Mouse (Mus musculus): ENCODE data around the gene D17Wsu92e. TPM values are rescaled to one million over a fixed set of nuclear protein-coding genes. Genes with fewer than 3 reads are reported as not detected.

The D17Wsu92e gene
- polyA plus RNA-seq, 1 experiment from 2014 or later = 20.3 TPM

- 77% methylated on average over 4 of the region's 4 CpGs for WGBS
- no peak overlapping the region for H3K4me3 ChIP-seq (ENCODE audit: low read depth, low read length)
Observed at GRCm38 (mm10) chr17:27783567-27783966, 36.9 kb downstream of the D17Wsu92e start.

GRCm38 (mm10) chr17:27781059-27781687 lies 39.3 kb downstream of the D17Wsu92e start:
- Histone ChIP-seq H3K4me1 (ENCODE audit: insufficient read depth, low read depth, low read length) (peaks cover 11% of the 10 kb centered on the region; the same call in 1 of the 2 replicates), H3K27me3 (replicated peaks; ENCODE audit: insufficient read depth, low read length) (no peaks in the 10 kb centered on the region), H3K4me2 (replicated peaks; ENCODE audit: low read depth, low read length) (no peak overlapping the region), H3K36me3 (ENCODE audit: insufficient read depth, low read length) (0 out of 2 replicates have a peak, but pooled peaks cover 8% of the 10 kb centered on the region), H3K27ac (ENCODE audit: low read length) (no peak overlapping the region), H3K9ac (replicated peaks; ENCODE audit: low read depth) (no peak overlapping the region), H3K9me3 (ENCODE audit: low read length) (no peaks in the 10 kb centered on the region), H3K4me3 (ENCODE audit: low read depth, low read length) (no peak overlapping the region)
- no peak for ATAC-seq
- no peak for DNase-seq (ENCODE audit: low spot score)
- TF ChIP-seq CTCF (IDR thresholded peaks at IDR 0.05) = no peak
- TF ChIP-seq EP300 (IDR thresholded peaks at IDR 0.05) = no peak
- WGBS = 70% methylated on average over 5 of the region's 5 CpGs

More at GRCm38 (mm10) chr17:27783567-27783966, 36.9 kb downstream of the D17Wsu92e start:
- no peak overlapping the region for H3K4me2 ChIP-seq (replicated peaks; ENCODE audit: low read depth, low read length)
- no peak for ATAC-seq
- H3K36me3 ChIP-seq (ENCODE audit: insufficient read depth, low read length) = 0 out of 2 replicates have a peak, but pooled peaks cover 8% of the 10 kb centered on the region
- H3K9me3 ChIP-seq (ENCODE audit: low read length) = no peaks in the 10 kb centered on the region
- TF ChIP-seq EP300 (IDR thresholded peaks at IDR 0.05) = no peak
- TF ChIP-seq CTCF (IDR thresholded peaks at IDR 0.05) = peak; percentile 35
- no peak overlapping the region for H3K27ac ChIP-seq (ENCODE audit: low read length)
- H3K27me3 ChIP-seq (replicated peaks; ENCODE audit: insufficient read depth, low read length) = no peaks in the 10 kb centered on the region
- H3K9ac ChIP-seq (replicated peaks; ENCODE audit: low read depth) = no peak overlapping the region
- H3K4me1 ChIP-seq (ENCODE audit: insufficient read depth, low read depth, low read length) = peaks cover 5% of the 10 kb centered on the region; the same call in 1 of the 2 replicates
- no peak for DNase-seq (ENCODE audit: low spot score)

- no peak overlapping the region for H3K4me2 ChIP-seq (replicated peaks; ENCODE audit: low read depth, low read length)
- H3K9me3 ChIP-seq (ENCODE audit: low read length) = no peaks in the 10 kb centered on the region
- H3K27me3 ChIP-seq (replicated peaks; ENCODE audit: insufficient read depth, low read length) = no peaks in the 10 kb centered on the region
- H3K36me3 ChIP-seq (ENCODE audit: insufficient read depth, low read length) = 0 out of 2 replicates have a peak, but pooled peaks cover 2% of the 10 kb centered on the region
- no peak overlapping the region for H3K27ac ChIP-seq (ENCODE audit: low read length)
- WGBS = 71% methylated on average over 2 of the region's 3 CpGs
- no peak overlapping the region for H3K4me3 ChIP-seq (ENCODE audit: low read depth, low read length)
- H3K4me1 ChIP-seq (ENCODE audit: insufficient read depth, low read depth, low read length) = peaks cover 11% of the 10 kb centered on the region; the same call in 1 of the 2 replicates
- ATAC-seq (no peak), DNase-seq (ENCODE audit: low spot score) (no peak)
- no peak overlapping the region for H3K9ac ChIP-seq (replicated peaks; ENCODE audit: low read depth)
- no peak for TF ChIP-seq EP300 (IDR thresholded peaks at IDR 0.05)
- no peak for TF ChIP-seq CTCF (IDR thresholded peaks at IDR 0.05)
Observed at GRCm38 (mm10) chr17:27779755-27780154, 40.7 kb downstream of the D17Wsu92e start.

- no peak overlapping the region for H3K9ac ChIP-seq (replicated peaks; ENCODE audit: low read depth)
- 0 out of 2 replicates have a peak, but pooled peaks cover 5% of the 10 kb centered on the region for H3K36me3 ChIP-seq (ENCODE audit: insufficient read depth, low read length)
- no peak for TF ChIP-seq CTCF (IDR thresholded peaks at IDR 0.05)
- no peak for TF ChIP-seq EP300 (IDR thresholded peaks at IDR 0.05)
- no peaks in the 10 kb centered on the region for H3K27me3 ChIP-seq (replicated peaks; ENCODE audit: insufficient read depth, low read length)
- no peaks in the 10 kb centered on the region for H3K9me3 ChIP-seq (ENCODE audit: low read length)
- peak; percentile 25 for DNase-seq (ENCODE audit: low spot score)
- peak; percentile 56 for ATAC-seq
- 81% methylated on average over 9 of the region's 9 CpGs for WGBS
- H3K4me3 ChIP-seq (ENCODE audit: low read depth, low read length) = no peak overlapping the region
- H3K4me2 ChIP-seq (replicated peaks; ENCODE audit: low read depth, low read length) = no peak overlapping the region
- peaks cover 11% of the 10 kb centered on the region; the same call in 1 of the 2 replicates for H3K4me1 ChIP-seq (ENCODE audit: insufficient read depth, low read depth, low read length)
- peak overlapping the region; percentile 8; the same call in 1 of the 2 replicates for H3K27ac ChIP-seq (ENCODE audit: low read length)
Observed at GRCm38 (mm10) chr17:27778671-27779355, 41.6 kb downstream of the D17Wsu92e start.

GRCm38 (mm10) chr17:27777823-27778222 lies 42.6 kb downstream of the D17Wsu92e start:
- H3K27me3 ChIP-seq (replicated peaks; ENCODE audit: insufficient read depth, low read length) = no peaks in the 10 kb centered on the region
- no peak overlapping the region for H3K4me2 ChIP-seq (replicated peaks; ENCODE audit: low read depth, low read length)
- WGBS = 36% methylated on average over 6 of the region's 6 CpGs
- ATAC-seq = peak; percentile 95
- H3K36me3 ChIP-seq (ENCODE audit: insufficient read depth, low read length) = 0 out of 2 replicates have a peak, but pooled peaks cover 5% of the 10 kb centered on the region
- H3K9ac ChIP-seq (replicated peaks; ENCODE audit: low read depth) = no peak overlapping the region
- no peak overlapping the region for H3K4me3 ChIP-seq (ENCODE audit: low read depth, low read length)
- TF ChIP-seq CTCF (IDR thresholded peaks at IDR 0.05) (no peak), EP300 (IDR thresholded peaks at IDR 0.05) (peak; percentile 58)
- no peaks in the 10 kb centered on the region for H3K9me3 ChIP-seq (ENCODE audit: low read length)
- peak; percentile 90 for DNase-seq (ENCODE audit: low spot score)
- H3K27ac ChIP-seq (ENCODE audit: low read length) = no peak overlapping the region
- peaks cover 11% of the 10 kb centered on the region; the same call in 1 of the 2 replicates for H3K4me1 ChIP-seq (ENCODE audit: insufficient read depth, low read depth, low read length)

- H3K4me2 ChIP-seq (replicated peaks; ENCODE audit: low read depth, low read length) = no peak overlapping the region
- 0 out of 2 replicates have a peak, but pooled peaks cover 5% of the 10 kb centered on the region for H3K36me3 ChIP-seq (ENCODE audit: insufficient read depth, low read length)
- no peak overlapping the region for H3K4me3 ChIP-seq (ENCODE audit: low read depth, low read length)
- TF ChIP-seq EP300 (IDR thresholded peaks at IDR 0.05) = no peak
- TF ChIP-seq CTCF (IDR thresholded peaks at IDR 0.05) = no peak
- no peak overlapping the region for H3K27ac ChIP-seq (ENCODE audit: low read length)
- peaks cover 9% of the 10 kb centered on the region; the same call in 1 of the 2 replicates for H3K4me1 ChIP-seq (ENCODE audit: insufficient read depth, low read depth, low read length)
- no peak overlapping the region for H3K9ac ChIP-seq (replicated peaks; ENCODE audit: low read depth)
- ATAC-seq = no peak
- H3K27me3 ChIP-seq (replicated peaks; ENCODE audit: insufficient read depth, low read length) = no peaks in the 10 kb centered on the region
- WGBS = 90% methylated on average over 3 of the region's 3 CpGs
- H3K9me3 ChIP-seq (ENCODE audit: low read length) = no peaks in the 10 kb centered on the region
- no peak for DNase-seq (ENCODE audit: low spot score)
Observed at GRCm38 (mm10) chr17:27774198-27774597, 46.2 kb downstream of the D17Wsu92e start.
